Mouse (Mus musculus) limb, embryonic 13.5 days (tissue): Measurements from ENCODE around the gene Slc39a11. TPM values are rescaled to one million over a fixed set of nuclear protein-coding genes. Genes with fewer than 3 reads are reported as not detected.
A peak's percentile ranks its signal among the peaks of the same experiment; 100 is the strongest.

ENCODE experiments used
- ATAC-seq: fragments of 200-750 bp; cut with Nextera tagmentation; 2 replicates; pipeline ENCODE4 v1.8.0; 2017; ENCODE audit warnings: low read depth, moderate number of reproducible peaks, moderate TSS enrichment; ENCODE audit not compliant: low FRiP score
- H3K27ac ChIP-seq: fragments of 300-500 bp; sonication (generic); 2 replicates; pipeline ENCODE4 v1.5.1; 2015; ENCODE audit warnings: inconsistent platforms, mild to moderate bottlenecking, moderate library complexity
- H3K27me3 ChIP-seq: fragments of 300-500 bp; sonication (generic); 2 replicates; pipeline ENCODE4 v1.6.1; 2015; ENCODE audit warnings: mild to moderate bottlenecking, inconsistent platforms
- H3K36me3 ChIP-seq: fragments of 300-500 bp; sonication (generic); 2 replicates; pipeline ENCODE4 v1.6.1; 2015; ENCODE audit warnings: inconsistent platforms, mild to moderate bottlenecking, moderate library complexity
- H3K4me1 ChIP-seq: fragments of 300-500 bp; sonication (generic); 2 replicates; pipeline ENCODE4 v1.6.1; 2015; ENCODE audit warnings: inconsistent platforms
- H3K4me2 ChIP-seq: fragments of 300-500 bp; sonication (generic); replicated peaks from 2 replicates; pipeline ENCODE4 v1.6.1; 2015; ENCODE audit warnings: inconsistent platforms, mild to moderate bottlenecking, moderate library complexity
- H3K4me3 ChIP-seq: fragments of 300-500 bp; sonication (generic); 2 replicates; pipeline ENCODE4 v1.5.1; 2015; ENCODE audit warnings: moderate library complexity, mild to moderate bottlenecking, inconsistent platforms
- H3K9ac ChIP-seq: fragments of 300-500 bp; sonication (generic); 2 replicates; pipeline ENCODE4 v1.6.1; 2015; ENCODE audit warnings: mild to moderate bottlenecking, inconsistent platforms
- H3K9me3 ChIP-seq: fragments of 300-500 bp; sonication (generic); 2 replicates; pipeline ENCODE4 v1.6.1; 2016; ENCODE audit warnings: inconsistent platforms
- WGBS: fragments of 180-500 bp; shearing (Covaris S2); methylation state at CpG from one replicate; pipeline ENCODE4 v1.1.7; 2015; 5-methylcytosine and 5-hydroxymethylcytosine counted together
- polyA plus RNA-seq: library from polyadenylated mRNA; unstranded; fragments of >200 nt; fragmentation: Nextera tagmentation; extraction: Ambion mirVana; gene quantifications from 2 replicates; pipeline ENCODE4 v1.2.1, GENCODE M21; 2015

Gene Slc39a11
- polyA plus RNA-seq, 1 experiment from 2014 or later: 26.4 TPM

DNA sequence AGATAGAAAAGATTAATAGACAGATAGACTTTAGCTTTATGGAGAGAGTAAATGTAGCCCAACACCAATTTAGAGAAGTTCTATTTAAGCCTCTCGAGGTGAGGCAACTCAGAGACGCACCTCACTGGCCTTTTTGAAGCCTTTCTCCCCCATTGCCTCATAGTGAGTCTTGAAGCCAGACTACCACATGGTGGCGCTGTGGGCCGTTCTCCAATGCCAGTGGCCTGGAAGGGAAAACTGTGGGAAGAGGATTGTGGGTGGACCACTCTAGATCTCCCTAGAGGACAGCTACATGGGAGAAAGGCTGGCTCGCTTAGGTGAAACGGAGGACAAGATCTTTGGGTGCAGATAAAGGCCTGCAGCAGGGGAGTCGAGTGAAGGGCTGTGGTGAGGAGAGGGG lies 353.7 kb downstream of the Slc39a11 start:
- 0 out of 2 replicates have a peak overlapping the region, but pooled peaks have one; percentile 13 for H3K9ac ChIP-seq
- H3K4me2 ChIP-seq: peak overlapping the region; percentile 38
- WGBS: 31% methylated on average over 7 of the region's 7 CpGs
- ATAC-seq: no peak
- peaks cover 61% of the 10 kb centered on the region for H3K4me1 ChIP-seq
- no peak overlapping the region for H3K27ac ChIP-seq
- no peaks in the 10 kb centered on the region for H3K36me3 ChIP-seq
- H3K9me3 ChIP-seq: no peaks in the 10 kb centered on the region
- H3K27me3 ChIP-seq: no peaks in the 10 kb centered on the region; the same call in 1 of the 2 replicates
- no peak overlapping the region for H3K4me3 ChIP-seq

DNA sequence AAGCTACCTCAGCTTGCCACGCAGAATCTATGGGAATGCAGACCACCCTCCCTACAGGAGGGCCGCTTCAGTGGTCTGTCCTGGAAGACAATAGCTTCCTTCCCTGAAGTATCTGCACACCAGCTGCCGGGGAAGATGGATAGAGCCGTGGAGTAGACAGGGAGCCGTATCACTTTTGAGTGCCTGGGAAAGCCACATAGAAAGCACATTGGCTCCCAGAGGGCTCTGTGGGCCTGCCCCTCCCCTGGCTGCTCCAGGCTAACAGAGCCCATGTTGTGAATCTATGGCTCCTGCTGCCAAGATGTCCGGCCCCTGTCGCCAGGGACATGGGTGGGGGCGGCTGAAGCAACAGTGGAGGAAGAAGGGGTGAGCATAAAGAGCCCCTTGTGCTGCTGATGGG lies 355.4 kb downstream of the Slc39a11 start:
- peak overlapping the region; percentile 61; the same call in 1 of the 2 replicates for H3K27ac ChIP-seq
- peaks cover 66% of the 10 kb centered on the region for H3K4me1 ChIP-seq
- peak overlapping the region; percentile 23; the same call in 1 of the 2 replicates for H3K4me2 ChIP-seq

DNA sequence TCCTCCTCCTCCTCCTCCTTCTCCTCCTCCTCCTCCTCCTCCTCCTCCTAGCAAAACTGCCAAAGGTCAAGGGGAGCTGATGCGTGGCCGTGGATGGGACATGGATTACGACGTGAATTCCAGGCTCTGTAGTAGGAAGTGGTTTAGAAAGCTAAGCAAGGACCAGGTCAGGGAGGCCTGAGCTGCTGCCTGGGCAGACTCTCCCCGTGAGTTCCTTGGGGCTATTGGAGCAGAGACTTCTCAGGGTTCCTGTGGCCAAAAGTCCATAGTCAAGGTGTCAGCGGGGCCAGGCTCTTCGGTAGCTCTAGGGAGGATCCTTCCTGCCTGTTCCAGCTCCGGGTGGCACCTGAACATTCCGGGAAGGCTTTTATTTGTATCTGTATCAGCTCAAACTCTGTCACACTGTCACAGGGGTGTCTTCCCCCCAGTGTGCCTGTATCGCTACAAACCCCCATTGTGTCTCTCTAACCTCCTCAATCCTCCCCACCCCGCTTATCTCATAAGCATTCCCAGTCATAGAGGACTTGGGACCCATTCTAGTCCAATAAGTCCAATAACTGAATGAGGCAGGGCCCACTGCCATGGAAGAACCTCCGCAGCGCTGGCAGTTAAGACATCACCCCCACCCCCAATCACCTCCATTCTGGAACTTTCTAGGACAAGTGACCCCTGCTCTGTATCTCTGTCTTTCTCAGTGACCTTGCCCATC lies 356.8 kb downstream of the Slc39a11 start:
- H3K36me3 ChIP-seq: no peaks in the 10 kb centered on the region
- no peak overlapping the region for H3K9ac ChIP-seq
- H3K27ac ChIP-seq: no peak overlapping the region
- peaks cover 58% of the 10 kb centered on the region for H3K4me1 ChIP-seq
- H3K4me2 ChIP-seq: no peak overlapping the region
- WGBS: 80% methylated on average over 13 of the region's 13 CpGs
- no peak overlapping the region for H3K4me3 ChIP-seq
- ATAC-seq: no peak
- H3K9me3 ChIP-seq: no peaks in the 10 kb centered on the region
- H3K27me3 ChIP-seq: no peaks in the 10 kb centered on the region; the same call in 1 of the 2 replicates

More for the DNA sequence above, 355.4 kb downstream of the Slc39a11 start:
- no peak for ATAC-seq
- Histone ChIP-seq H3K9me3 (no peaks in the 10 kb centered on the region), H3K9ac (peak overlapping the region; percentile 19; the same call in 1 of the 2 replicates), H3K27me3 (no peaks in the 10 kb centered on the region; the same call in 1 of the 2 replicates), H3K4me3 (no peak overlapping the region), H3K36me3 (no peaks in the 10 kb centered on the region)
- 40% methylated on average over 8 of the region's 8 CpGs for WGBS

DNA sequence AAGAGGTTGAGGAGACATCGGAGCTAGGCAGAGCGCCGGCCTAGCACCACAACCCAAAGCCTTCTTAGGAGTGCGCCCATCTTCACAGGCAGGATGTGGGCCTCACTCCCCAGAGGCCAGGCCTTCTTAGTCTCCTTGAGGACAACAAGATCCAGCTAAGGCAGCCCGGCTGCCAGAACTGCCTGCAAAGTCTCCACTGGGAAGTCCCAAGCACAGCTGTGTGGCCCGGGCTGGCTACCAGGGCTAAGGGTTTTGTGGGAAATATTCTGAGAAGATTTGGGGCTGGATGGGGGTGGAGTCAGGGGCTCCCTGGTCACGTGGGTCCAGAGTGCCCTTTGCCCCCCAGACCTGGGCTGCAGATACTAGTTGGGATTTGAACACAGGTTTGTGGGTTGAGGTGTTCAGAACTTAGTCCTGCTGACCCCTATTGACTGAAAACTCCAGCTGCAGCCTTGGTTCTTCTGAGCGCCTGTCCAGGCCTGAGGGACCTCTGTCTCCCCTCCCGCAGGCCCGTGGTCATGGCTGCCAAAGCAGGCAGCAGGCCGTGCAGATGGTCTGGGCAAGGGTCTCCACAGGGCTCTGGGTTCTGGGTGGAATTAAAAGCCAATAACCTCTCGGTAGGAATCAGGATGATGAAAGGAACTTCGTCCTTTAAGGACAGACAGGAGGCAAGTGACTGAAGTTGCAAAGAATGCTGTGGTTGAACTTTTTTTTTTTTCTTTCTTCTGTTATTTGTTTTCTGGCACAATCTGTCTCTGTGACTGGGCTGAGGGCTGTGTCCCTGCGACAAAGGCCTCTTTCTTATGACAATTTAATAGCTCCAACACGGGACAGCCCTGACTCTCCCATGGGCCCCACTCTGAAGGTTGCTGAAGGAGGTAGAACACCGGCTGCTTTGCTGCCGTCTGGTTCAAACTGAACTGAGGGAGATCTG lies 357.8 kb downstream of the Slc39a11 start:
- Histone ChIP-seq H3K4me2 (no peak overlapping the region), H3K9me3 (no peaks in the 10 kb centered on the region), H3K9ac (no peak overlapping the region), H3K36me3 (no peaks in the 10 kb centered on the region), H3K4me3 (no peak overlapping the region), H3K27ac (peak overlapping the region; percentile 79), H3K27me3 (no peaks in the 10 kb centered on the region; the same call in 1 of the 2 replicates), H3K4me1 (peaks cover 50% of the 10 kb centered on the region)
- ATAC-seq: 0 out of 2 replicates have a peak, but pooled peaks have one; percentile 39
- WGBS: 46% methylated on average over 17 of the region's 17 CpGs

DNA sequence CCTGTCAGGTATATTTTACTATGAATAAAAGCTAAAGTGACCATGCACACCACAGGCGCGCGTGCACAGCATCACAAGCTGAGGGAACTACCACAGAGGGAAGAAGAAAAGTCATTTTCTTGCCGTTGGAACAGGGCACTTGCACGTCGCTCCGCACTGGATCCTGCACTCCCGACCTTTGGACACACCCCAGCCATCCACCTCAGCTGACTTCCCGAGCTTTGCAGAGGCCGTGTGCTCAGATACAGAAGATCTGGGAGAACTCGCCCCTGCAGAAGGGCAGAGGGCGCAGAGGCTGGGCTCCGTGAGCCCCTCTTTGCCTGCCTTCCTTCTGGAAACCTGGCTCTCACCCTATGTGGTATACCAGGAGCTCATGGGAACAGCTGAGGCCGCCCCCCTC lies 359.0 kb downstream of the Slc39a11 start:
- no peak for ATAC-seq
- Histone ChIP-seq H3K4me3 (no peak overlapping the region), H3K36me3 (no peaks in the 10 kb centered on the region), H3K27ac (no peak overlapping the region), H3K27me3 (no peaks in the 10 kb centered on the region), H3K4me2 (no peak overlapping the region), H3K9ac (no peak overlapping the region), H3K4me1 (peaks cover 42% of the 10 kb centered on the region), H3K9me3 (no peaks in the 10 kb centered on the region)
- WGBS: 83% methylated on average over 14 of the region's 14 CpGs

DNA sequence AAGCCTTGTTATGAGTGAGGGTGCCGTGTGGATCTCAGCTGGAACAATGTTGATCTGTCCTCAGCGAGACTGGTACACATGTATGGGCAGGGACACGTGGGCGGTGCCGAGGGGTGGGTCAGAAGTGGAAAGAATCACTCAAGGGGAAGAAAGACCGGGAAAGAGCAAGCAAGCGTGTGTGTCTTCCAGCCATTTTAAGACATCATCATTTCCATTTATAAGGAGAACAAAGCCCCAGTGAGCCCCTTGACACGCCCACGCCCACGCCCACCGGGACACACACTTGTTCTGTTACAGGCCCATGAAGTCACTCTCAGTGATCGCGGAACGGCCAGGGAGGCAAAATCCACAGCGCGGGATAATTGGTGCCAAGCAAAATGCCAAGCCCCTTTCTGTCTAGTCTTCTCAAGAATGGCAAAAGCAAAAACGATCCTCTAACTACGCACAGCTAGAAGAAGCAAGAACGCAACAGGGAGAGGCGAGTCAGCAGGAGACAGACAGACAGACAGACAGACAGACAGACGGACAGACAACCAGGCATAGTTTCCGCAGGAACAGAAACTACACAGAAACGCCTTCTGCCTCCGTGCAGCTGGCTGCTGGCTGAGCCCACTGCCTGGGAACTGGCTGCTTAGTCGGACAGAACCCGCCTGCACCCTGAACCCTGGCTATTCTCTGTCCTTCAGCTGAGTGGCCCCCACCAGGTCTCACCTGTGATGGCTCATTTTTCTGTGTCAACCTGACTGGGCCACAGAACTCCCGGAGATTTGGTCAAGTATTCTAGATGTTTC lies 364.7 kb downstream of the Slc39a11 start:
- Histone ChIP-seq H3K4me3 (no peak overlapping the region), H3K4me2 (no peak overlapping the region), H3K4me1 (peaks cover 25% of the 10 kb centered on the region), H3K9me3 (no peaks in the 10 kb centered on the region), H3K36me3 (no peaks in the 10 kb centered on the region), H3K27ac (no peak overlapping the region), H3K9ac (no peak overlapping the region), H3K27me3 (no peaks in the 10 kb centered on the region)
- 78% methylated on average over 27 of the region's 27 CpGs for WGBS
- no peak for ATAC-seq

DNA sequence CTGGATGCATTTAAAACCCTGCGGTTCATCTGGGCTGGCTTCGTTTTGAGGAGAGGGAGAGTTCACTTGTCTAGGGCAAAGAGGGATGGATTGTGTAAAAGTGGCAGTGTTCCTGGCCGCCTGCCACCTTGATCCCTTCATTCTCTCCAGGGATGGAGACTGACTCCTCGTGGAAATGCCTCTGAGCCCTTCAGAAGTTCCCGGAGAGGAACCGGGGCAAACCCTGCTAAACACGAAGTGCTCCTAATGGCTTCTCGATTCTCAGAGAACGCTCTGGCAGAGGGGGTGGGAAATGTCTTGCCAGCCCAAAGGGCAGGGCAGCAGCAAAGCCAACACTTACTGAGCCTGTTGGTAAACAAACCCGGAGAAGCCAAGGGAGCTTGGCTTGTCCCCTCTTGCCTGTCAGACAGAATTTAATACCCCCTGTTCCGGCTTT lies 366.5 kb downstream of the Slc39a11 start:
- Histone ChIP-seq H3K4me2 (no peak overlapping the region; the same call in 1 of the 2 replicates), H3K9me3 (no peaks in the 10 kb centered on the region), H3K27ac (no peak overlapping the region), H3K9ac (no peak overlapping the region), H3K36me3 (no peaks in the 10 kb centered on the region), H3K4me1 (peaks cover 25% of the 10 kb centered on the region), H3K27me3 (no peaks in the 10 kb centered on the region), H3K4me3 (no peak overlapping the region)
- no peak for ATAC-seq
- WGBS: 14% methylated on average over 11 of the region's 11 CpGs

DNA sequence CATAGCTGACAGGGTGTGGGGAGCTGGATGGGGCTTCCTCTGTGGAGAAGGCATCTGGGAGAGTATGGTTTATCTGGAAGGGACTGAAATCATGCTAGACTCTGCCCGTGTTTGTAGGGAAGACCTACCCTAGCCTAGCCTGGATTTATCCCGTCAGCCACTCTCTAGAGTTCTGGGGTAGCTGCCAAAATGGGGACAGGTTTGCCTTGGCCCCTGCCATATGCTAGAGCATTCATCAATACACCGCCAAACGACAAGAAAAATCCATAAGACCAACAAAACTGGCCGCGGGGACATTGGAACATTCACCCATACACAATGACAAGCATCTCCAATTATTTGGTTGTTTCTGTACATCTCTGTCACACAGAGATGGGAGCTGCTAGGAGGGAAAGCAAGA lies 371.6 kb downstream of the Slc39a11 start:
- peaks cover 31% of the 10 kb centered on the region for H3K4me1 ChIP-seq
- no peak overlapping the region for H3K27ac ChIP-seq
- 89% methylated on average over 6 of the region's 6 CpGs for WGBS

DNA sequence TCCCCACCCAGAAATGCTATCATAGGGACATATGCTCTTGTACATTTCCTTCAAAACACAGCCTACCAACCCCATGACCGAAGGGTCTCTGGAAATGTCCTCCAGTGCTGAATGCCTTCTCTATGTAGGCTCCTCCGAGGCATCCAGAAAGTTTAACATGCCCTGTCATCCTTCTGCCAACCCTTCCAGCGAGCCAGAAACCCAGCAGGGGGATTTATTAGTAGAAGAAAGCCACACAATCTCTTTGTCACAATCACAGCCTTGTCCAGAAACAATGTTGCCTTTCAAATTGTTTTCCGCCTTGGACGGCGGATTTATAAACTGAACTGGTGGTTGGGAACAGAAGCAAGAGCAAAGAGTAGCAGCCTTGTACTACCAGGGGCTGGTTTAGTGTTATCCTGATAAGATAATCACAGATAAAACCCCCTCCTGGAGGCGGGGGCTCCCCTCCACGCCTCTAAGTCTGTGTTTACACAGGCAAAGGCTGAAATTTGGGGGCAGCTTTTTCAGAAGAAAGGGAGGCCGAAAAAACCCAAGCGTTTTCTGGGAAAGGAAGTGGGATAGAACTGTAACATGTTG lies 372.8 kb downstream of the Slc39a11 start:
- no peaks in the 10 kb centered on the region for H3K9me3 ChIP-seq
- H3K36me3 ChIP-seq: no peaks in the 10 kb centered on the region
- no peak overlapping the region for H3K4me3 ChIP-seq
- 65% methylated on average over 10 of the region's 10 CpGs for WGBS
- 0 out of 2 replicates have a peak overlapping the region, but pooled peaks have one; percentile 15 for H3K27ac ChIP-seq
- no peak overlapping the region for H3K9ac ChIP-seq
- H3K27me3 ChIP-seq: no peaks in the 10 kb centered on the region
- H3K4me2 ChIP-seq: no peak overlapping the region
- ATAC-seq: no peak
- peaks cover 37% of the 10 kb centered on the region for H3K4me1 ChIP-seq

More for the DNA sequence above, 371.6 kb downstream of the Slc39a11 start:
- ATAC-seq: no peak
- Histone ChIP-seq H3K9me3 (no peaks in the 10 kb centered on the region), H3K36me3 (no peaks in the 10 kb centered on the region), H3K9ac (no peak overlapping the region), H3K4me2 (no peak overlapping the region), H3K27me3 (no peaks in the 10 kb centered on the region), H3K4me3 (no peak overlapping the region)

DNA sequence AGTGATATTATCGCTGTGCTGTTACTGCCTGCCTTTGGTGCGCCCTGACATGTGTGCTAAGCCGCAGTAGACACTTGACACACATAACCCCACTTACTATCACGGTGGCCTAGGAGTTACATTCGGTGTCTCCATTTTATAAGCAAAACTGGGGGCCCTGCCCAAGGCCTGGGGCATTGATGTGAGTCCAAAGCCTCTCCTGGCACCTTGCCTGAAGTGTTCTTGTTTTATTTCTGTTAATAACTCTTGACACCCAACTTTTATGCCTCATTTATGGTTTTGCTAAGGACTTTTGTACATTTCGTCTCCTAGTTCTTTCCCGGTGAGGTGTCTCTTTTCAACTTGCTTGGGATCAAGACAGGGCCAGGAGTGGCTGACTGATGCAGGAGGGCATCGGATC lies 373.4 kb downstream of the Slc39a11 start:
- Histone ChIP-seq H3K36me3 (no peaks in the 10 kb centered on the region), H3K9ac (no peak overlapping the region), H3K4me3 (no peak overlapping the region), H3K9me3 (no peaks in the 10 kb centered on the region), H3K4me1 (peaks cover 43% of the 10 kb centered on the region), H3K4me2 (no peak overlapping the region), H3K27me3 (no peaks in the 10 kb centered on the region), H3K27ac (no peak overlapping the region)
- ATAC-seq: no peak
- WGBS: 84% methylated on average over 8 of the region's 8 CpGs

DNA sequence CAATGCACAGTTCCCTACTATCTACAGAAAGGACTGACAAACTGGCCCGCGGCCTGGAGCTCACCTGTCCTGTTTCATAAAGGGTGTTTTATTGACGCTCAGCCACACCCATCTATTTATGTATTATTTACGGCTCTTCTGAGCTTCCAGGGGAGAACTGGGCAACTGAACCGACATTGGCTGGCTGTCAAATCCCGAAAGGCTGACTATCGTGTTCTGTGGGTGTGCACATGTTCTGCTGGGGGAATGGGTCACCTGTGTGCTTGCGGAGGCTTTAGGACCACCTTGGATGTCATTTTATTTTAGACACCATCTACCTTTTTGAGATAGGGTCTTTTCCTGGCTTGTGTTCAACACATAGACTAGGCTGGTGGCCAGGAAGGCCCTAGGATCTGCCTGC lies 375.8 kb downstream of the Slc39a11 start:
- peaks cover 48% of the 10 kb centered on the region for H3K4me1 ChIP-seq
- H3K36me3 ChIP-seq: no peaks in the 10 kb centered on the region
- H3K4me2 ChIP-seq: no peak overlapping the region
- H3K9me3 ChIP-seq: no peaks in the 10 kb centered on the region
- no peaks in the 10 kb centered on the region for H3K27me3 ChIP-seq
- H3K27ac ChIP-seq: peak overlapping the region; percentile 33; the same call in 1 of the 2 replicates
- no peak overlapping the region for H3K9ac ChIP-seq
- no peak overlapping the region for H3K4me3 ChIP-seq
- 62% methylated on average over 8 of the region's 8 CpGs for WGBS
- no peak for ATAC-seq
